Mouse (Mus musculus) midbrain, embryonic 12.5 days (tissue): Measurements from ENCODE around the gene Recql5. TPM values are rescaled to one million over a fixed set of nuclear protein-coding genes. Genes with fewer than 3 reads are reported as not detected.

Source experiments
- ATAC-seq: fragments of 200-750 bp; cut with Nextera tagmentation; 2 replicates; pipeline ENCODE4 v1.8.0; 2017; ENCODE audit warnings: low read depth, moderate TSS enrichment, moderate library complexity; ENCODE audit not compliant: low FRiP score
- H3K27ac ChIP-seq: fragments of 300-500 bp; sonication (generic); replicated peaks from 2 replicates; pipeline ENCODE4 v1.5.1; 2016; ENCODE audit warnings: mild to moderate bottlenecking
- H3K27me3 ChIP-seq: fragments of 300-500 bp; sonication (generic); 2 replicates; pipeline ENCODE4 v1.6.1; 2016; ENCODE audit warnings: mild to moderate bottlenecking
- H3K36me3 ChIP-seq: fragments of 300-500 bp; sonication (generic); 2 replicates; pipeline ENCODE4 v1.6.1; 2016
- H3K4me1 ChIP-seq: fragments of 300-500 bp; sonication (generic); 2 replicates; pipeline ENCODE4 v1.6.1; 2016
- H3K4me2 ChIP-seq: fragments of 300-500 bp; sonication (generic); replicated peaks from 2 replicates; pipeline ENCODE4 v1.6.1; 2016; ENCODE audit warnings: mild to moderate bottlenecking, moderate library complexity
- H3K4me3 ChIP-seq: fragments of 300-500 bp; sonication (generic); 2 replicates; pipeline ENCODE4 v1.5.1; 2016; ENCODE audit warnings: mild to moderate bottlenecking
- H3K9ac ChIP-seq: fragments of 300-500 bp; sonication (generic); replicated peaks from 2 replicates; pipeline ENCODE4 v1.6.1; 2016; ENCODE audit warnings: mild to moderate bottlenecking, moderate library complexity
- H3K9me3 ChIP-seq: fragments of 300-500 bp; sonication (generic); 2 replicates; pipeline ENCODE4 v1.6.1; 2016; ENCODE audit warnings: mild to moderate bottlenecking
- WGBS: fragments of 180-500 bp; shearing (Covaris S2); methylation state at CpG from one replicate; pipeline ENCODE4 v1.1.7; 2016; 5-methylcytosine and 5-hydroxymethylcytosine counted together
- polyA plus RNA-seq: library from polyadenylated mRNA; unstranded; fragments of >200 nt; fragmentation: Nextera tagmentation; extraction: Ambion mirVana; gene quantifications from 2 replicates; pipeline ENCODE4 v1.2.1, GENCODE M21; 2016

Gene Recql5
- polyA plus RNA-seq, result 29.9 and 30.1 TPM in 2 replicates

DNA sequence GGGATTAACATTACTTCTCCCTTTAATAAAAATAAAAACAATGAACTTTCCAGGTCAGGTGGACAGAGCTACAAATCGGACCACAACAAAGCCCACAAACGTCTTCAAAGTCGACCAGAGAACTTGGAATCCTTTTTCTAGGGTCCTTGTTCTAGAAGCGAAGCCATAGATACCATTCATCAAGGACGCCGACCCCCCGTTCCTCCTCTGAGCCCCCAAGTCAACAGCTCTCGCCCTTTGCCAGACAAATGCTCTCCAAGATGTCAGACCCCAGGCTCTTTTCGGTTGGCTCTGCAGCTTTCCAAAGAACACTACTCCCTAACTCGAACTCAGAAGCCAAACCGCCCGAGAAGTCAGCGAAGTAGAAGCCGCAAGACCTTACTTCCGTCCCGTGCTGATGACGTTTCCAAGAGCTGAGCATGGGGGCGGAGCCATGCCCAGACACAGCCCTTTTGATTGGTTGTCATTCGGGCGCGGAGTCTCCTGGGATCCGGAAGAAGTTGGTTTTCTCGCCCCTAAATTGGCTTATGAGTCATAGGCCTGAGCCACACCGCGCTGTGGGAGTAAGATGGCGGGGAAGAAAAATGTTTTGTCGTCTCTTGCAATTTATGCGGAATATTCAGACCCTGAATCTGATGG is at the start of gene Recql5, which contains the start of gene Sap30bp:
Gene Recql5 (minus strand): TSS at position 370 of the 639 bp plus-strand sequence.
Gene Sap30bp (plus strand): TSS at position 175 of the 639 bp plus-strand sequence.
- WGBS, result under 1% methylated on average over 28 of the region's 28 CpGs
- peak; percentile 99 for ATAC-seq

DNA sequence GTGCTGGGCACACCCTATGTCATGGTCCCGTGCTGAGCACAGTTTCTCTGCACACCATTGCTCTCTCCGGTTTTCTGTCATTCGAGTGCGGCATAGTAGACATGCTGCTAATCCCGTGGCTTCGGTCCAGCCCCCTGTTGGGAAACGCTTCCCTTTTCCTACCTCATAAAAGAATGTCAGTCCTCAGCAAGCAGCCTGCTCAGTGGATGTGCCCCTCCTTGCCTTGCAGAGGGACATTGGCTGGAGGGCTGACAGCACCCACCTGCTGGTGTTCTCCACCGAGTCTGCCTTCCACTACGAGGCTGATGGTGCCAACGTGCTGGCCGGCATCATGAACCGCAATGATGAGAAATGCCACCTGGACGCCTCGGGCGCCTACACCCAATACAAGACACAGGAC is 49.2 kb upstream of the Recql5 start:
- H3K9me3 ChIP-seq, result no peaks in the 10 kb centered on the region
- no peaks in the 10 kb centered on the region for H3K36me3 ChIP-seq
- no peak for ATAC-seq
- H3K4me1 ChIP-seq, result no peaks in the 10 kb centered on the region
- H3K9ac ChIP-seq, result no peak overlapping the region
- no peak overlapping the region for H3K27ac ChIP-seq
- no peak overlapping the region for H3K4me2 ChIP-seq
- WGBS, result 90% methylated on average over 15 of the region's 15 CpGs
- H3K4me3 ChIP-seq, result no peak overlapping the region
- peaks cover 30% of the 10 kb centered on the region for H3K27me3 ChIP-seq

More for the DNA sequence above, at the start of gene Recql5, which contains the start of gene Sap30bp:
- no peak within 1 kb of the TSS for H3K27ac ChIP-seq
- H3K36me3 ChIP-seq, result peaks cover 37% of the 10 kb centered on the region
- peaks cover 26% of the 10 kb centered on the region for H3K4me1 ChIP-seq
- no peaks in the 10 kb centered on the region for H3K9me3 ChIP-seq
- peak within 1 kb of the TSS; percentile 70 for H3K4me3 ChIP-seq
- H3K9ac ChIP-seq, result peak within 1 kb of the TSS; percentile 74
- H3K4me2 ChIP-seq, result peak within 1 kb of the TSS; percentile 98
- H3K27me3 ChIP-seq, result no peaks in the 10 kb centered on the region

DNA sequence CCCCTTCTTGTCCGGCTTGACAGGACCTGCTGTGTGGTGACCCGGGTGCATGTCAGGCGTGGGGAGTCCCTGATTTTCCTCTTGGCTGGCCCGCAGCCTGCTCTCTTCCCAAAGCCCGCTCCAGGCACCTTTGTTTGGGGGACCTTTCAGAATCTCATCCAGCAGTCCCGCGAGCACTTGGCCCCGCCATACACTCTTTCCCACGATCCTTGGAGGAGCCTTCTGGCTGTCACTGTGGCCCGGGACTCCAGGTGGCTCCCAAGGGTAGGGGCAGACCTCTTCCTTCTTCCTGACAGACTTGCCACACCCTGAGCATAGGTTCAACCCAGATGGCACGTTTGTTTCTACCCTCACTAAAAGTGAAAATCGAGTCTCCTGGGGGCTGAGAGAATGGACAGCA is 42.3 kb upstream of the Recql5 start:
- H3K9ac ChIP-seq, result no peak overlapping the region
- no peak overlapping the region for H3K4me3 ChIP-seq

DNA sequence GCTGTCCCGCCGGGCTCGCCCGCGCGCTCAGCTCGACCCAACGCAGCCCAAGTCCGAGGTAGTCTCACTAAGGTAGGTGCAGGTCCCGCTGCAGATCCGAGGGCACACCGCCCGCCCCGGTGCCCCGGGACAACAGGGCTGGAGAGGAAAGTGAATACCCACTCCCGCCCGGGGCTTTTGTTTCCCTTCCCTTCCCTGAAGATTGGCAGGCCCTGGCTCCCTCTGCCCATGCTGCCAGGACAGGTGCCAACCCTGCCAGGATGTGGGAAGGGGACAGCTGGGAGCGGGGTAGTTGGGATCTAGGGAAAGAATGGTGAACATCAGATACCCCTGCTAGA is 41.8 kb upstream of the Recql5 start:
- WGBS, result 6% methylated on average over 17 of the region's 18 CpGs
- peaks cover 63% of the 10 kb centered on the region for H3K27me3 ChIP-seq

More for the DNA sequence above, 42.3 kb upstream of the Recql5 start:
- H3K9me3 ChIP-seq, result no peaks in the 10 kb centered on the region
- WGBS, result 35% methylated on average over 12 of the region's 12 CpGs
- peaks cover 12% of the 10 kb centered on the region for H3K4me1 ChIP-seq
- H3K36me3 ChIP-seq, result no peaks in the 10 kb centered on the region
- no peak for ATAC-seq
- H3K4me2 ChIP-seq, result no peak overlapping the region
- peaks cover 64% of the 10 kb centered on the region for H3K27me3 ChIP-seq
- H3K27ac ChIP-seq, result no peak overlapping the region

DNA sequence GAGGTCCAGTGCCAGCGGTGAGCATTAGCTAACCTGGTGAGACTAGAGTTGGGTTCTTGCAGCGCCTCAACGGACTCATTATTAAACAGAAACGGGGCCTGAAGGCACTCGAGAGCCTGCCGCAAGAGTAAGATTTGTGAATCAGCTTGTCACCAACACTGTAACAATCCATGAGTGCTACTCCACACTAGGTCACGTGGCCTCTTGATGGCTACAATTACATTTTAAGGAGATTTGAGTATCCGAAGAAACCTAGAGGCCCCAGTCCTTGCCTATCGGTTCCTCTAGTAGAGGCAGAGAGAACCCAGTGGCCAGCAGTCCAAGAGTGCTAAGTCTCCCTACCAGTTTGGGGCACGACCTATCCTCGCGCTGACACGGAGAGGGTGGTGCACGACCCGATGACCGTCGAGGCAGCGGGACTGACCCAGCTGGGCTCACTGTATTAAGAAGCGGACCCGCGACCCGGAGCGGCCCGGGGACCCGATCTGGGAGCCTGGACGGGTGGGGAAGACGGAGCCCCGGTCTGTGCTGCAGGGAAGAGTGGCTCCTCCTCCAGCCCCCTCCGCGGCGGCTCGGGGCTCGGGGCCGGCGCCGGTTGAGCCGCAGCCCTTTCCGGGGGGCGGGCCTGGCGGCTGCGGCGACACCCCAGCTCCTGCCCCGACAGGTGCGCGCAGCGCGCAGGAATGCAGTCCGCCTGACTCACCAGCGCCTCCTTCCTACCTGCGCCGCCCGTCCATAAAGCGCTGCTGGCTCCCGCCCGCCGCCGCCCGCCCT is 41.2 kb upstream of the Recql5 start, which contains the start of gene Itgb4:
Gene Itgb4 (plus strand): TSS at position 401 of the 774 bp plus-strand sequence.
- H3K9me3 ChIP-seq, result no peaks in the 10 kb centered on the region
- 21% methylated on average over 31 of the region's 58 CpGs for WGBS
- no peak for ATAC-seq
- peaks cover 12% of the 10 kb centered on the region for H3K4me1 ChIP-seq
- peak within 1 kb of the TSS; percentile 51 for H3K4me2 ChIP-seq
- H3K27me3 ChIP-seq, result peaks cover 60% of the 10 kb centered on the region
- H3K4me3 ChIP-seq, result peak within 1 kb of the TSS; percentile 35
- H3K36me3 ChIP-seq, result no peaks in the 10 kb centered on the region
- H3K9ac ChIP-seq, result peak within 1 kb of the TSS; percentile 20; the same call in 1 of the 2 replicates
- no peak within 1 kb of the TSS for H3K27ac ChIP-seq

More for the DNA sequence above, 41.8 kb upstream of the Recql5 start:
- Histone ChIP-seq H3K4me3 (peak overlapping the region; percentile 35), H3K4me1 (peaks cover 12% of the 10 kb centered on the region), H3K4me2 (peak overlapping the region; percentile 51), H3K9me3 (no peaks in the 10 kb centered on the region), H3K9ac (peak overlapping the region; percentile 20; the same call in 1 of the 2 replicates), H3K27ac (no peak overlapping the region), H3K36me3 (no peaks in the 10 kb centered on the region)
- no peak for ATAC-seq

DNA sequence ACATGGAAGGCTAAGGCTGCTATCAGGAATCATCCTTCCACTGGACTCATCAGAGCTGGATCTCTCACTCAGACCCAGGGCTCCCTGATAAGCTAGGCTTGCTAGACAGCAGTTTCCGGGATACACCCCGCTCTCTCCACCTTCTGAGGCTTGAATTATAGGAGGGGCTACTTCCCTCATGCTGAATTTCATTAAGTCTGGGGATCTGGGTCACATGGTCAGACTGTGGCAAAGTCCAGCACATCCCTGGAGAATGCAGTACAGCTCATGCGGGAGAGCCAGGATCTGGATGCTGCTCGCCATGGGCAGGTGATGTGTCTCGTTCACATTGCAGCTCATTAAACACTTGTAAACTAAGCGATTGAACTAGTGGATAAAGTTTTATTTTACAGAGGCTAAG is 37.7 kb upstream of the Recql5 start:
- peaks cover 12% of the 10 kb centered on the region for H3K4me1 ChIP-seq
- H3K36me3 ChIP-seq, result peaks cover 12% of the 10 kb centered on the region
- 65% methylated on average over 6 of the region's 6 CpGs for WGBS
- no peak overlapping the region for H3K4me3 ChIP-seq
- no peak overlapping the region for H3K4me2 ChIP-seq
- no peak overlapping the region for H3K9ac ChIP-seq
- no peak overlapping the region for H3K27ac ChIP-seq
- no peak for ATAC-seq
- H3K27me3 ChIP-seq, result peaks cover 32% of the 10 kb centered on the region
- H3K9me3 ChIP-seq, result no peaks in the 10 kb centered on the region

DNA sequence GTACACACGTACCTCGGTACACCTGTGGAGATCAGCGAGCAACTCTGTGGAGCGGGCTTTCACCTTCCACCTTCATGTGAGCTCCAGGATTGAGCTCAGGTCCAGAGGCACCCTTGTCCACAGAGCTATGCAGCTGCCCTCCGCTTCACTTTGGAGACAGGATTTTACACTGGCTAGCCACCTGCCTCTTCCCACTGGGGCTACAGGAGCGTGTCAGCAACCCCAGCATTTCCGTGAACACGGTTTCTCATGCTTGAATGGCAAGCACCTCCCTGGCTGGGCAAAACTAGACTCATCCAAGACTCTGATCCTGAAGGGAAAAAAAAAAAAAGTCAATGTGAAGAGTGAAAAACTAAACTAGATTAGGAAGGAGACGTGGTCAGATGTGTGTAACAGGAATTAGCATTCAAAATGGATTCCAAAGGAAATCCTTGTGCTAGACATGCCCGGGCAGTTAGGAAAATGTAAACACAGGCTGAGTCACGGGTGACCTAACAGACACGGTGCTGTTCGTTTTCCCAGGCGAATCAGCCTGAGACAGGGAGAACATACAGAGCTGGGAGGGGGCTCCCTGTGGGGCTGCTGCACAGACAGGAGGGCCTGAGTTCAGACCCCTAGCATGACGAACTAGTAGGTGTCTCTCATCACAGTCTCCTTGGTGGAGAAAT is 36.9 kb upstream of the Recql5 start:
- Histone ChIP-seq H3K4me2 (no peak overlapping the region), H3K4me3 (no peak overlapping the region), H3K27ac (no peak overlapping the region), H3K9ac (no peak overlapping the region; the same call in 1 of the 2 replicates), H3K9me3 (no peaks in the 10 kb centered on the region), H3K36me3 (peaks cover 21% of the 10 kb centered on the region), H3K27me3 (peaks cover 23% of the 10 kb centered on the region), H3K4me1 (peaks cover 11% of the 10 kb centered on the region)
- ATAC-seq, result no peak
- WGBS, result 62% methylated on average over 15 of the region's 15 CpGs

DNA sequence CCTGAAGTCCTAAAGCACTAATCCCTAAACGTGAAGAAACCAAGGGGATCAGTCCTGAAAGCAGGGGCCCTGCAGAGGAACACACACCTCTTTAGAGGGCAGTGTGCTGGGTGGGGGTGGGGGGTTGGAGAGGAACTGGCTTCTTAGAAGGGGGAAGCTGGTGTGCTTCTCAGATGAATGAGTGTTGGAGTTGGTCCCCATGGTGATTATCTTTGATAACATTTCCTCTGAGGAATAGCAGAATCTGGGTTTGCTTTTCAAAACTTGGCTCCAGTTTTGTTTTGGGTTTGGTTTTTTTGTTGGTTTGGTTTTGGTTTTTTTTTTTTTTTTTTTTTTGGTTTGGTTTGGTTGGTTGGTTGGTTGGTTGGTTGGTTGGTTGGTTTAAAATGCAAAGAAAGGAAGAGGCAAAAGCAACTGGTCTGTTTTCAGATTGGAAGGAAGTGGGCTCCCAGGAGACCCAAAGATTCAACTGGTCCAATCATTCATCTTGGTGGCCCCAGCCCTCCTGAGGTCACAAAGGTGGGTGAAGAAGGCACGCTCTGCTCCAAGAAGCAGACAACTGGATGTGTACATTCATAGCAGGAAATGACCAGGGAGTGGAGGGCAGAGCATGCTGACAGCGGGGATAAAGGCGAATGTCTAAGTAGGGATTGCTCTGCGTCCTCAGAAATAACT is 35.6 kb upstream of the Recql5 start:
- peaks cover 11% of the 10 kb centered on the region for H3K27me3 ChIP-seq
- H3K4me3 ChIP-seq, result no peak overlapping the region
- H3K4me1 ChIP-seq, result 0 out of 2 replicates have a peak, but pooled peaks cover 2% of the 10 kb centered on the region
- no peak overlapping the region for H3K4me2 ChIP-seq
- no peak for ATAC-seq
- H3K36me3 ChIP-seq, result peaks cover 34% of the 10 kb centered on the region
- 68% methylated on average over 5 of the region's 5 CpGs for WGBS
- no peak overlapping the region; the same call in 1 of the 2 replicates for H3K27ac ChIP-seq
- no peaks in the 10 kb centered on the region for H3K9me3 ChIP-seq
- no peak overlapping the region for H3K9ac ChIP-seq

DNA sequence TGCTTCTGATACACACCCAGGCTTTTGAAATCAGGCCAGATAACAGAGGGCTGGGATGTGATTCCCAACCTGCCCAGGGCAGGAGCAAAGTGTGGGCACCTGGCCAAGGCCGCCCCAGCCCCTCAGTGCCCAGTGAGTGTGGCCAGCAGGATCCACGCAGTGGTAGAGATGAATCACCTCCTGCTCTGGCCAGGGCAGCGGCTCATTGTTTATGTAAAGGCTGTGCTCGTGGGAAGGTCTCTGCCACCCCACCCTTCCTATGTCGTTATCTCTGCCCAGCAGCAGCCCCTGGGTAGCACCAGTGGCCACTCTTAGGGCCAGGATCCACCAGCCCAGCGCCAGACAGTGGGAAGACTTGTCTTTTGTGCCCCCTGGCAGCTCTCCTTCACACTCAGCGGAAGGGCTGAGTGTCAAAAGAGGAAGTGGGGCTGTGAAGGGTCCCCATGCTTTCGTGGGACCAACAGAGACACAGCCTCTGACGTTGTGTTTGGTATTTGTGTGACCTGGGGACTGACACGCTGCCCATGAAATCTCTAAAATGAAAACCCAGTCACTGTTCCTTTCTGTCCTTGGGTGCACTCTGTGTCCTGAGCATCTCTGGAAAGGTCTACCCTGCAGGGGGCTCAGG is 31.8 kb upstream of the Recql5 start:
- no peak overlapping the region for H3K4me3 ChIP-seq
- no peaks in the 10 kb centered on the region for H3K27me3 ChIP-seq
- no peak overlapping the region for H3K9ac ChIP-seq
- H3K27ac ChIP-seq, result no peak overlapping the region
- WGBS, result 93% methylated on average over 10 of the region's 10 CpGs
- H3K4me2 ChIP-seq, result no peak overlapping the region
- no peak for ATAC-seq
- H3K9me3 ChIP-seq, result no peaks in the 10 kb centered on the region
- no peaks in the 10 kb centered on the region for H3K4me1 ChIP-seq
- peaks cover 72% of the 10 kb centered on the region for H3K36me3 ChIP-seq

DNA sequence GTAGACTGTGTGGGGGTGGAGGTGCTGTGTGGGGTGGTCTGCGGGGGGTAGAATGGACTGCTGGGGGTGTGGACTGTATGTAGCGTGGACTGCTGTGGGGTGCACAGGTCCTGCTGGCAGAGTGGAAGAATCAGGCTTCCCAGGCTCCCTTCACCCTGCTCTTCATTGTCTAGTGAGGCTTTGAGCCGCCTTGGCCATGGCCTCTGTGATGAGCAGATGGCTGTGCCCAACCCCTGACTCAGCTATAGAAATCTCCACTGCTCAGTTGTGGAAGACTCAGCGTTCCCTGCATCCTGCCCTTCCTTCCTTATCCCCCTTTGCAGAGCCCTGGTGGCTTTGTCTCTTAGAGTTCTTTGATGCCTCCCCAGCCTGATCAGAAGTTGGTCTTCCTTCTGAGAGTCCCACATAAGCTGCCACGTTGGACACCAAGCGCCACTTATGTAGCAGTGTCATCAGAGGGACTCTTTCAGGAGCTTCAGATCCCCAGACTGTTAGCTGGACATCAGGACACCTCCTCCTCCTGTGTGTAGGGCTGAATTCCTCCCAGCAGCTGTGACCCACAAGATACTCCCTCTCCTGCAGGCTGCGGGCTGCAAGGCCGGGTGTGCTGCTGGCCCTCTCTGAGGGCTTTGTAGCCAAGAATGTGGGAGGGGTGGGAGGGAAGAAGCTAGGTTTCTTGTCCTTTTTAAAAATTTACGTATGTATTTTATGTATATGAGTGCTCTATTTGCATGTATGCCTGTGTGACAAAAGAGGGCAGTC is 29.6 kb upstream of the Recql5 start:
- Histone ChIP-seq H3K4me2 (no peak overlapping the region), H3K27me3 (0 out of 2 replicates have a peak, but pooled peaks cover under 1% of the 10 kb centered on the region), H3K9ac (no peak overlapping the region), H3K9me3 (no peaks in the 10 kb centered on the region), H3K36me3 (peaks cover 92% of the 10 kb centered on the region), H3K27ac (no peak overlapping the region), H3K4me1 (no peaks in the 10 kb centered on the region), H3K4me3 (no peak overlapping the region)
- 89% methylated on average over 9 of the region's 9 CpGs for WGBS
- no peak for ATAC-seq
